ENCODE assay signal across 20 mouse cellular contexts in the genomic region with DNA sequence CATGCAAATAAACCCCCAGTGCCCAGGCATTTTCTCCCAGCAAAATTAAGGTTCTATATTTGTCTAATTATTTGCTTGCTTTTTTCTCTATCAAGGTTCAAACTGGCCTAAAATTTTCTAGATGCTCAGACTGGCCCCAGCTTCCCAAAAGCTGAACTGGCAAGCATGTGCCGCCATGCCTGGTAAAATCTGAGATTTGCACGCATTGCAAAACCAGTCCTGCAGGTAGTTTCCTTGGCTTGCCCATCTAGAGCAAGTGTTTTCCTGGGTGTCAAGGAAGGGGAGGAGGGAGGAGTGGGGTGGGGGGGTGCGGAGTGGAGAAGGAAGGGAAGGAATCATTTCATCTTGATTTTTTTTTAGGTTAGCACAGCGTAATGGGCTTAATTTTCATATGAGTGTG. TPM values are rescaled to one million over a fixed set of nuclear protein-coding genes. Genes with fewer than 3 reads are reported as not detected.
DNase-seq lines count a peak whose midpoint lies in the region; ATAC-seq lines count a peak whose summit lies in the region.
"Had no signal": no experiment of that assay in that cellular context is flagged by ENCODE, and none has a peak within 500 bp of the region (broad histone marks: within the 10 kb centered on the region; RNA-seq: fewer than 3 reads in every experiment).

No protein-coding gene starts in this region.

- no peaks in the 10 kb centered on the region for H3K36me3 ChIP-seq in embryonic facial prominence, embryonic 15.5 days
- H3K36me3 ChIP-seq: embryonic facial prominence, embryonic 12.5 days; heart, embryonic 15.5 days; hindbrain, embryonic 13.5 days had no signal

- H3K9ac ChIP-seq in embryonic facial prominence, embryonic 15.5 days = no peak overlapping the region
- H3K9ac ChIP-seq: embryonic facial prominence, embryonic 12.5 days; forebrain, embryonic 13.5 days; forebrain, postnatal 0 days; heart, embryonic 15.5 days; hindbrain, embryonic 13.5 days had no signal

- WGBS in embryonic facial prominence, embryonic 15.5 days = 57% methylated on average over 4 of the region's 4 CpGs

- no peak overlapping the region for H3K4me2 ChIP-seq in embryonic facial prominence, embryonic 15.5 days (replicated peaks)
- H3K4me2 ChIP-seq: embryonic facial prominence, embryonic 12.5 days; forebrain, embryonic 13.5 days; heart, embryonic 11.5 days; heart, embryonic 15.5 days; hindbrain, embryonic 13.5 days had no signal

- DNase-seq in kidney, postnatal 10 days = peak; percentile 38
- no peak for DNase-seq in kidney, adult 11 months
- DNase-seq in urinary bladder, postnatal 14 days (ENCODE audit: low spot score) = peak; percentile 69
- DNase-seq in urinary bladder, postnatal 10 days (ENCODE audit: low spot score) = no peak
- DNase-seq in layer of hippocampus, adult 9-11 months = no peak
- DNase-seq: adrenal gland, adult 2 months; adrenal gland, postnatal 25 days; cerebellum, adult 2 months; cerebellum, postnatal 14 days; embryo, embryonic 11 days; forebrain, postnatal 0 days; gastrocnemius, postnatal 14 days; heart, adult 2 months; heart, postnatal 14 days had no signal

- ATAC-seq in embryonic facial prominence, embryonic 15.5 days (ENCODE audit: insufficient number of reproducible peaks, low FRiP score, low TSS enrichment, low read depth) = no peak
- ATAC-seq: forebrain, embryonic 13.5 days; forebrain, postnatal 0 days had no signal

- peaks cover 24% of the 10 kb centered on the region for H3K4me1 ChIP-seq in embryonic facial prominence, embryonic 15.5 days
- H3K4me1 ChIP-seq: hindbrain, embryonic 13.5 days had no signal

- H3K27ac ChIP-seq in embryonic facial prominence, embryonic 15.5 days (replicated peaks) = 0 out of 2 replicates have a peak overlapping the region, but pooled peaks have one; percentile 39
- H3K27ac ChIP-seq: embryonic facial prominence, embryonic 12.5 days; forebrain, embryonic 13.5 days; heart, adult 2 months; heart, embryonic 15.5 days; hindbrain, embryonic 13.5 days had no signal

- no peak overlapping the region for H3K4me3 ChIP-seq in embryonic facial prominence, embryonic 15.5 days (replicated peaks)
- H3K4me3 ChIP-seq: embryonic facial prominence, embryonic 12.5 days; forebrain, embryonic 13.5 days; heart, adult 2 months; heart, embryonic 15.5 days; hindbrain, embryonic 13.5 days had no signal

- no peaks in the 10 kb centered on the region for H3K9me3 ChIP-seq in embryonic facial prominence, embryonic 15.5 days (replicated peaks)
- H3K9me3 ChIP-seq: embryonic facial prominence, embryonic 12.5 days; forebrain, embryonic 13.5 days; heart, embryonic 15.5 days; hindbrain, embryonic 13.5 days had no signal

- H3K27me3 ChIP-seq in embryonic facial prominence, embryonic 15.5 days = no peaks in the 10 kb centered on the region
- H3K27me3 ChIP-seq: embryonic facial prominence, embryonic 12.5 days; forebrain, embryonic 13.5 days; heart, embryonic 15.5 days; hindbrain, embryonic 13.5 days had no signal

RNA-seq across cellular contexts. Expression of a gene that starts 36.2 kb away (rescaled TPM):
- polyA plus RNA-seq in embryonic facial prominence, embryonic 15.5 days (2015; fragmentation: Nextera tagmentation; extraction: Ambion mirVana) = 14.9 and 18.5 TPM in 2 replicates

Comparison
In these comparisons a context has a peak if more than half of its experiments do, and no peak if none do; other contexts are left out.
1. DNase-seq: peak in kidney, postnatal 10 days (single experiment) and urinary bladder, postnatal 14 days (single experiment); none in kidney, adult 11 months (single experiment), urinary bladder, postnatal 10 days (single experiment) and layer of hippocampus, adult 9-11 months (single experiment).